Mouse (Mus musculus) liver, embryonic 15.5 days (tissue): Measurements from ENCODE around the gene Il12b. TPM values are rescaled to one million over a fixed set of nuclear protein-coding genes. Genes with fewer than 3 reads are reported as not detected.

Source experiments
- ATAC-seq: fragments of 200-750 bp; cut with Nextera tagmentation; 2 replicates; pipeline ENCODE4 v1.8.0; 2017; ENCODE audit warnings: moderate number of reproducible peaks, mild to moderate bottlenecking, moderate library complexity; ENCODE audit not compliant: insufficient read depth
- H3K27ac ChIP-seq: fragments of 300-500 bp; sonication (generic); replicated peaks from 2 replicates; pipeline ENCODE4 v1.5.1; 2015; ENCODE audit warnings: mild to moderate bottlenecking, inconsistent platforms
- H3K27me3 ChIP-seq: fragments of 300-500 bp; sonication (generic); 2 replicates; pipeline ENCODE4 v1.6.1; 2015; ENCODE audit warnings: mild to moderate bottlenecking, inconsistent platforms
- H3K36me3 ChIP-seq: fragments of 300-500 bp; sonication (generic); replicated peaks from 2 replicates; pipeline ENCODE4 v1.6.1; 2015; ENCODE audit warnings: moderate library complexity, mild to moderate bottlenecking, inconsistent platforms
- H3K4me1 ChIP-seq: fragments of 300-500 bp; sonication (generic); replicated peaks from 2 replicates; pipeline ENCODE4 v1.6.1; 2015; ENCODE audit warnings: inconsistent platforms
- H3K4me2 ChIP-seq: fragments of 300-500 bp; sonication (generic); 2 replicates; pipeline ENCODE4 v1.6.1; 2015; ENCODE audit warnings: moderate library complexity, mild to moderate bottlenecking, inconsistent platforms
- H3K4me3 ChIP-seq: fragments of 300-500 bp; sonication (generic); replicated peaks from 2 replicates; pipeline ENCODE4 v1.5.1; 2015; ENCODE audit warnings: mild to moderate bottlenecking, inconsistent platforms
- H3K9ac ChIP-seq: fragments of 300-500 bp; sonication (generic); 2 replicates; pipeline ENCODE4 v1.6.1; 2015; ENCODE audit warnings: moderate library complexity, mild to moderate bottlenecking, inconsistent platforms
- H3K9me3 ChIP-seq: fragments of 300-500 bp; sonication (generic); replicated peaks from 2 replicates; pipeline ENCODE4 v1.6.1; 2016; ENCODE audit warnings: inconsistent platforms
- WGBS: fragments of 180-500 bp; shearing (Covaris S2); methylation state at CpG from one replicate; pipeline ENCODE4 v1.1.7; 2015; ENCODE audit warnings: mixed read lengths; ENCODE audit not compliant: insufficient replicate concordance; 5-methylcytosine and 5-hydroxymethylcytosine counted together
- polyA plus RNA-seq: library from polyadenylated mRNA; unstranded; fragments of >200 nt; fragmentation: Nextera tagmentation; extraction: Ambion mirVana; gene quantifications from 2 replicates; pipeline ENCODE4 v1.2.1, GENCODE M21; 2015

Gene Il12b
- polyA plus RNA-seq, 1 experiment from 2014 or later = not detected

GRCm38 (mm10) chr11:44412276-44412675 lies 12.4 kb downstream of the Il12b start:
- WGBS = 75% methylated on average over 8 of the region's 8 CpGs
- ATAC-seq = no peak

GRCm38 (mm10) chr11:44413371-44413770 lies 13.5 kb downstream of the Il12b start:
- no peaks in the 10 kb centered on the region for H3K9me3 ChIP-seq
- no peak overlapping the region for H3K4me3 ChIP-seq
- 0 out of 2 replicates have a peak, but pooled peaks cover 7% of the 10 kb centered on the region for H3K27me3 ChIP-seq
- H3K9ac ChIP-seq = no peak overlapping the region
- H3K4me1 ChIP-seq = no peaks in the 10 kb centered on the region
- H3K4me2 ChIP-seq = no peak overlapping the region
- no peak overlapping the region for H3K27ac ChIP-seq
- no peak for ATAC-seq
- WGBS = 67% methylated on average over 3 of the region's 3 CpGs
- H3K36me3 ChIP-seq = no peaks in the 10 kb centered on the region

More at GRCm38 (mm10) chr11:44412276-44412675, 12.4 kb downstream of the Il12b start:
- H3K27me3 ChIP-seq = no peaks in the 10 kb centered on the region
- H3K36me3 ChIP-seq = no peaks in the 10 kb centered on the region
- no peak overlapping the region for H3K4me2 ChIP-seq
- no peak overlapping the region for H3K27ac ChIP-seq
- no peaks in the 10 kb centered on the region for H3K9me3 ChIP-seq
- no peak overlapping the region for H3K4me3 ChIP-seq
- H3K9ac ChIP-seq = no peak overlapping the region
- no peaks in the 10 kb centered on the region for H3K4me1 ChIP-seq

- 0 out of 2 replicates have a peak, but pooled peaks cover 9% of the 10 kb centered on the region for H3K27me3 ChIP-seq
- H3K4me2 ChIP-seq = no peak overlapping the region
- WGBS = 71% methylated on average over 3 of the region's 3 CpGs
- ATAC-seq = no peak
- H3K36me3 ChIP-seq = no peaks in the 10 kb centered on the region
- no peaks in the 10 kb centered on the region for H3K9me3 ChIP-seq
- H3K4me1 ChIP-seq = no peaks in the 10 kb centered on the region
- no peak overlapping the region for H3K4me3 ChIP-seq
- no peak overlapping the region for H3K9ac ChIP-seq
- no peak overlapping the region for H3K27ac ChIP-seq
Observed at GRCm38 (mm10) chr11:44414605-44415004, 14.7 kb downstream of the Il12b start.

GRCm38 (mm10) chr11:44417403-44417802 lies 17.5 kb downstream of the Il12b start:
- no peak for ATAC-seq
- Histone ChIP-seq H3K4me1 (no peaks in the 10 kb centered on the region), H3K9ac (no peak overlapping the region), H3K36me3 (no peaks in the 10 kb centered on the region), H3K9me3 (no peaks in the 10 kb centered on the region), H3K4me3 (no peak overlapping the region), H3K27me3 (peaks cover 18% of the 10 kb centered on the region; the same call in 1 of the 2 replicates), H3K4me2 (no peak overlapping the region), H3K27ac (no peak overlapping the region)
- 46% methylated on average over 1 of the region's 1 CpGs for WGBS

GRCm38 (mm10) chr11:44422337-44423111 lies 22.7 kb downstream of the Il12b start:
- H3K36me3 ChIP-seq = no peaks in the 10 kb centered on the region
- 51% methylated on average over 10 of the region's 10 CpGs for WGBS
- H3K9me3 ChIP-seq = no peaks in the 10 kb centered on the region
- H3K27ac ChIP-seq = no peak overlapping the region
- H3K4me1 ChIP-seq = no peaks in the 10 kb centered on the region
- H3K4me2 ChIP-seq = no peak overlapping the region
- H3K9ac ChIP-seq = no peak overlapping the region
- H3K4me3 ChIP-seq = no peak overlapping the region
- H3K27me3 ChIP-seq = peaks cover 25% of the 10 kb centered on the region; the same call in 1 of the 2 replicates
- no peak for ATAC-seq

DNA sequence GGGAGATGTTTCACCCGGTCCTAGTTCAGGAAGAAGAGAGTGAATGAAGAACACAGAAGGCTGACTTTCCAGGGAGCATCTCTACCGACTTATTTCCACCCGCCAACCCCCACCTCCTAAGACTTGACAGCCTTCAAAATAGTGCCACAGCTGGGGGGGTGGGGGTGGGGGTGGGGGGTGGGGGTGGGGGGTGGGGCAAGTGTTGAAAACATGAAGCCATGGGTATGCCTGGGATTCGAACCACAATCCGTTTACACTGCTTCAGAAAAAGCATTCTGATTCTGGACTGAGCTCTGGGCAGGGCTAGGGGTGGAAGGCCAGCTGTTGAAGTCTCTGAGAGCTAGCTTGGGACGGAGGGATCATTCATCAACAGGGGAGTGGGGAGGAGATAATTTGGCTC lies 23.4 kb downstream of the Il12b start:
- Histone ChIP-seq H3K4me1 (no peaks in the 10 kb centered on the region), H3K36me3 (no peaks in the 10 kb centered on the region), H3K9me3 (no peaks in the 10 kb centered on the region), H3K27me3 (peaks cover 19% of the 10 kb centered on the region; the same call in 1 of the 2 replicates), H3K9ac (no peak overlapping the region), H3K4me2 (no peak overlapping the region), H3K27ac (no peak overlapping the region), H3K4me3 (no peak overlapping the region)
- WGBS = 41% methylated on average over 6 of the region's 6 CpGs
- no peak for ATAC-seq

- ATAC-seq = no peak
- WGBS = 49% methylated on average over 5 of the region's 5 CpGs
- no peaks in the 10 kb centered on the region for H3K4me1 ChIP-seq
Observed at GRCm38 (mm10) chr11:44423955-44424354, 24.1 kb downstream of the Il12b start.

DNA sequence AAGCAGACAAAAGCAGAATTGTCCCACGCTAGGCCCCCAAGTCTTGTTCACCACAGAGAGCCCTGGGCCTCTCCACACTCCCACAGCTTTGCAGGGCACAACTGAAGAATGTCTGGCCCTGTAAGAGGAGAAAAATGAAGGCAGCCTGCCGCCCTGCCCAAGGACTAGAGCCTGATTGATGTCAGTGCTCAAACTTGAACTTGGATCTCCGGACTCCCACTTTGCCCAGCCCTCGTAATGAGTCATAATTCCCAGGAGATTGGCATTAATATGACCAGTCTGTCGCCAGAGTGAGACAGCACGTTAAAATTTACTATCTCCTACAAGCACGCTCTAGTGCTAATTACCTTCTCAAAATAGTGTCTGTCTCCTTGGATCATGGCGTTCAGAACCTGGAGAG lies 25.1 kb downstream of the Il12b start:
- peaks cover 16% of the 10 kb centered on the region; the same call in 1 of the 2 replicates for H3K27me3 ChIP-seq
- no peak overlapping the region for H3K27ac ChIP-seq
- H3K4me1 ChIP-seq = no peaks in the 10 kb centered on the region
- WGBS = 65% methylated on average over 8 of the region's 8 CpGs
- H3K4me3 ChIP-seq = no peak overlapping the region
- ATAC-seq = no peak
- H3K4me2 ChIP-seq = no peak overlapping the region
- no peak overlapping the region for H3K9ac ChIP-seq
- H3K9me3 ChIP-seq = no peaks in the 10 kb centered on the region
- no peaks in the 10 kb centered on the region for H3K36me3 ChIP-seq

More at GRCm38 (mm10) chr11:44423955-44424354, 24.1 kb downstream of the Il12b start:
- Histone ChIP-seq H3K27me3 (peaks cover 16% of the 10 kb centered on the region; the same call in 1 of the 2 replicates), H3K9ac (no peak overlapping the region), H3K36me3 (no peaks in the 10 kb centered on the region), H3K4me2 (no peak overlapping the region), H3K4me3 (no peak overlapping the region), H3K9me3 (no peaks in the 10 kb centered on the region), H3K27ac (no peak overlapping the region)

DNA sequence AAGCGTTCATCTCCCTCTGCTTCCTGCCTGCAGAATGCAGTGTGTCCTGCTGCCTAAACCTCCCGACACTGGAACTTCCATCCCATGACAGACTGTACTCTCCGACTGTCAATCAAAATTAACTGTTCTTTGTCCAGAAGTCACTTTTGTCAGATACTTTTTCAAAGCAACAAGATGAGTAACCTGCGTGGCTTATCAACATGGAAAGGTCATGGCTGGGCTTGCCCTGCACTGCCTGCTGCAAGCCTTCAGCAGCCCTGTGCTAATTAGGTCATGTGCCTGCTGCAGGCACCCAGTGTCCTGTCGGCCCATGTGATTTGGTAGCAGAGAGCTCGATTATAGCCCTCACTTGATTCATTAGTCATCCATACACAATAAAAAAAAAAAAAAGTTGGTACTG lies 25.8 kb downstream of the Il12b start:
- H3K9me3 ChIP-seq = no peaks in the 10 kb centered on the region
- H3K36me3 ChIP-seq = no peaks in the 10 kb centered on the region
- no peak for ATAC-seq
- no peak overlapping the region for H3K27ac ChIP-seq
- no peaks in the 10 kb centered on the region for H3K4me1 ChIP-seq
- H3K4me2 ChIP-seq = no peak overlapping the region
- H3K9ac ChIP-seq = no peak overlapping the region
- WGBS = 55% methylated on average over 6 of the region's 6 CpGs
- no peak overlapping the region for H3K4me3 ChIP-seq
- H3K27me3 ChIP-seq = peaks cover 16% of the 10 kb centered on the region; the same call in 1 of the 2 replicates

DNA sequence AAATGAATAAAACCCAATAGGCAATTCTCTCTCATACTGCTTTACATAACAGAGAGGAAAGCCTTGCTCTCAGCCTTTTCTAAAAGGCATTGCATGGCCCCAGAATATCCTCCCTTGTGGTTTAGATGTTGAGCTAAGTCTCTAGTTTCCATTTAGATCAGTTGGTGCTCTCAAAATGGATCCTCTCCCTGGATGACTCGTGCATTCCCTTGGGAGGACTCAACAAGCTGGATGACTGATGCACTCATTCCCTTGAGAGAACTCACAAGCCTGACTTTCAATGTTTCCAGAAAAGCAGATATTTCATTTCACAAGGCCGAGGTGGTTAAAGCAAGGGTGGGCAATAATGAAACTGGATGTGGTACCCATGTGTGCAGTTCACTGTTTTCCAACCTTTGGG lies 28.1 kb downstream of the Il12b start:
- no peak overlapping the region for H3K27ac ChIP-seq
- WGBS = 50% methylated on average over 2 of the region's 2 CpGs

GRCm38 (mm10) chr11:44430036-44430435 lies 30.2 kb downstream of the Il12b start:
- Histone ChIP-seq H3K27me3 (no peaks in the 10 kb centered on the region), H3K27ac (no peak overlapping the region), H3K36me3 (no peaks in the 10 kb centered on the region), H3K4me3 (no peak overlapping the region), H3K4me1 (no peaks in the 10 kb centered on the region), H3K9me3 (no peaks in the 10 kb centered on the region), H3K4me2 (no peak overlapping the region), H3K9ac (no peak overlapping the region)
- no peak for ATAC-seq
- WGBS = 69% methylated on average over 3 of the region's 3 CpGs

More for the DNA sequence above, 28.1 kb downstream of the Il12b start:
- ATAC-seq = no peak
- H3K4me3 ChIP-seq = no peak overlapping the region
- no peaks in the 10 kb centered on the region for H3K9me3 ChIP-seq
- no peak overlapping the region for H3K9ac ChIP-seq
- H3K4me1 ChIP-seq = no peaks in the 10 kb centered on the region
- no peaks in the 10 kb centered on the region for H3K36me3 ChIP-seq
- H3K27me3 ChIP-seq = 0 out of 2 replicates have a peak, but pooled peaks cover 3% of the 10 kb centered on the region
- no peak overlapping the region for H3K4me2 ChIP-seq
